Mouse (Mus musculus) regulatory T cell (primary cell): ENCODE measurements around the gene Rpl10a.
"Not testable (repeated sequence)": the region's sequence is repeated elsewhere in the genome, so short reads cannot be mapped to it uniquely, and the experiment has no call there.

ENCODE experiments used
- in situ Hi-C: fragments of 300-600 bp; cut with MboI, MseI; formaldehyde crosslinking; loops from one replicate; pipeline ENCODE4 v1.15.1; 2025; ENCODE audit warnings: high pct_unique_total_duplicates

Gene Rpl10a

DNA sequence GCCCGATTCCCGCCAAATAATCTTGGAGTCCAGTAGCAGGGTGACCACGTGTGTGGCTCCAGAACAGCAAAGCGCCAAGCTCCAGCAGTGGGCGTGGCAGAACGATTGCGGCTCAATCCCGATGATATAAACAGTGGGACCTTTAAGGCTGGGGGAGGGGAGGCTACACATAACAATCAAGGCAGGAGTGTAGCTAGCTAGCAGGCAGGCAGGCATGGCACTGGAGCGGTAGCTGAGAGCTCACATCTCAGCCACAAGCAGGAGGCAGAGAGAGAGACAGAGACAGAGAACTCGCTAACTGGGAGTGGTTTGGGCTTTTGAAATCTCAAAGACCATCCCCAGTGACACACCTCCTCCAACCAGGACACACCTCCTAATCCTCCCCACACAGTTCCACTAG is 23.1 kb upstream of the Rpl10a start:
- in situ Hi-C loops, result loop anchor here (5.0 kb wide), 1 partner anchor 78 kb away; no protein-coding TSS in a partner anchor

DNA sequence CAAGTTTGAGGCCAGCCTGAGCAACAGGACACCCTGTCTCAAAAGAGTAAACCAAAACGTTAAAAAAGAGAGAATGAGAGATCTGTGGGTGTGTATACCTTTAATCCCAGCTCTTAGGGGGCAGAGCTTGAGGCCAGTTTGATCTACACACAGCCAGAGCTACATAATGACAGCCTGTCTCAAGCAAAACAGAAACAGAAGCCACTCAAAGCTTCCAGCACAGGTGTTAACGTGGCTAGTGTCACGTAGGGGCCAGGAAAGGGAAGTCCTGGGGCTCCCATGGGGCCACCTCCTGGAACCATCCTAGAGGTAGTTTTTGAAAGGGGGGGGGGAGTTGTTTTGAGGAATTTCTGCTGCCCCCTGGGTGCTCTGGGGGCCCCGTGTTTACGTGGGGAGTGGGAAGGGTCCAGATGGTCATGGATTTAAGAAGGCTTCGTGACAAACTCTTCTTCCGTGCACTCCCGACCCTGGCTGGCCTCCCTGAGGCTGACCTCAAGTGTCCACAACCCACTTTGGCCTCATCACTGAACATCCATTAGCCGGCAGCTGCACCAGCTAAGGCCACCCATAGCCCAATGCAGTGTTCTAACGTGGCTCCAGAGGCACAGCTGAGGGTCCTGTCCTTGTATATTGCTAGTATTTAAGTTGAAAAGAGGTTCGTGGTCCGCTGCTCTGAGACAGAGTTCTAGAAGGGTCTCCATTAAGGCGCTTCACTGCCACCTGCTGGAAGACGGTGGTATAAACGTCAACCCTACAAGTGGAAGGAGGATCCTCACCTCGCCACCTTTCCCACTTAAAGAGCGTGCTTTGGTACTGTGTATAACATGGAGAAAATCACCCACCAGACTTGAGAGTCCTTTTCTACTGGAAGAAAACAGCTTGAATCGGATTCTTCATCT is 19.7 kb upstream of the Rpl10a start:
- in situ Hi-C loops, result loop anchor here (5.0 kb wide), 1 partner anchor 81 kb away; no protein-coding TSS in a partner anchor

DNA sequence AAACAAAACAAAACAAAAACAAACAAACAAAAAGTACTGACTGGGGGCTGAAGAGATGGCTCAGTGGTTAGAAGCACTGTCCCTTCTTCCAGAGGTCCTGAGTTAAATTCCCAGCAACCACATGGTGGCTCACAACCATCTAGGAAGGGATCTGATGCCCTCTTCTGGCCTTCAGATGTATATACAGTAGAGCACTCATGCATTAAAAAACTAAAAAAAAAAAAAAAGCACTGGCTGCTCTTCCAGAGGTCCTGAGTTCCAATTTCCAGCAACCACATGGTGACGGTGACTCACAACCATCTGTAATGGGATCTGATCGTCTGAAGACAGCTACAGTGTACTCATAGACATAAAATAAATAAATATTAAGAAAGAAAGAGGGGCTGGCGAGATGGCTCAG is 17.4 kb upstream of the Rpl10a start:
- in situ Hi-C loops, result loop anchor here (10.0 kb wide), 1 partner anchor 1744 kb away; no protein-coding TSS in a partner anchor

DNA sequence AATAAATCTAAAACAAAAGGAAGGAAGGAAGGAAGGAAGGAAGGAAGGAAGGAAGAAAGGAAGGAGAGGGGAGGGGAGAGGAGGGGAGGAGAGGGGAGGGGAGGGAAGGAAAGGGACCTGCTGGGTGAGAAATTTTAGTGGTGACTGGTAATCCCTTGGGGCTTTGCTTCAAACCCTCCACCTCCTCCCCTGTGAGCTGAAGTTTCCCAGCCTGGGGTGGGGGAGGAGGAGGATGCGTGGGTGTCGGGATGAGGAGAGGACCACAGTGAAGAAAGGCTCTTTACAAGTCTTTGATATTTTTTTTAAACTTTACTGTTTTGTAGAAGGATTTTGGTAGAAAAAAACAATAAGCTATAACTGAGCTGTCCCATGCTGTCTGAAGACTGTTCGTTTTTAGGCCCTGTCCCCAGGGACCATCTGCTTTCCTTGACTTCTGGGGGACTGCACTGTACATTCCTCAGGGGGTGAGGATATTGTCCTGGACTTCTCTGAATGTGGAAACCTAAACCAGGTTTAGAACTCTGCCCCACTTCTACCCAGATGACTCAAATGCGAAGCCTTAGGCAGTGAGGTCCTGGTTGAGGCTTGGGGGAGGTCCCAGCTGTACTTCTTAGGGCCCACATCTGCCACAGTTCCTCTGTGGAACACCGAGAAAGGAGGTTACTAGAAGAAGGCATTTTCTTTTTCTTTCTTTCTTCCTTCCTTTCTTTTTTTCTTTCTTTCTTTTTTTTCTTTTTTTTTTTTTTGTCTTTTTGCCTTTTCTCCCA is 16.7 kb upstream of the Rpl10a start:
- in situ Hi-C loops, result loop anchor here (10.0 kb wide), 1 partner anchor 1743 kb away; no protein-coding TSS in a partner anchor

DNA sequence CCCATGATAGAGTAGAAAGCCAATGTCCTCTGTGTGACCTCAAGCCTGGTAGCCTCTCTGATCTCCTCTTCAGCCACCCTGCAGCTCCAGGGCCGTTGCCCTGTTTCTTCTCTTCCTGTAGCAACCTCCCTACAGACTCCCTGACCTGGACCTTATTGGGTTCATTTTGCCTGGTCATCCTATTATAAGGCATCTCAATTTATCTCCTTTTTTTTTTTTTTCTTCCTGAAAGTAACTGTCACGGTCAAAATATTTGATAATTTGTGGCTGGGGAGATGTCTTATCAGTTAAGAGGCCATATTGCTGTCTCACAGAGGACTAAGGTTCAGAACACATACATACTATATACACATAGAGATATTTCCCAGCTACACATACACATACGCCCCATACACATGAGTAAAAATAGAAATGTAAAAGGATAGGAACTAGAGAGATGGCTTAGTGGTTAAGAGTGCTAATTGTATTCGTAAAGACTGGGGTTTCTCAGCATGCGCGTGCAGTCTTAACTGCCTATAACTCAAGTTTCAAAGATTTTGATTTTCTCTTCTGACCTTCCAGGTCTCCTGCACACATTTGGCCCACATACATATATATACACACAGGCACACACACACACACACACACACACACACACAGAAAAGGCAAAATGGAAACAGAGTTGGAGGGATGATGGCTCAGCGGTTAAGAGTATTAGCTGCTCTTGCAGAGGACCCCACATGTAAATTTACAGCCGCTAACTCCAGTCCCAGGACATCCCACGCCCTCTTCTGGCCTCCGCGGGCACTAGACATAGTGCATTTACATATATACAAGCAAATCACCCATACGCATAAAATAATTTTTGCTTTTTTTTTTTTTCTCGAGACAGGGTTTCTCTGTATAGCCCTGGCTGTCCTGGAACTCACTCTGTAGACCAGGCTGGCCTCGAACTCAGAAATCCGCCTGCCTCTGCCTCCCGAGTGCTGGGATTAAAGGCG is 15.7 kb upstream of the Rpl10a start:
- in situ Hi-C loops, result loop anchor here (10.0 kb wide), 1 partner anchor 1742 kb away; no protein-coding TSS in a partner anchor

DNA sequence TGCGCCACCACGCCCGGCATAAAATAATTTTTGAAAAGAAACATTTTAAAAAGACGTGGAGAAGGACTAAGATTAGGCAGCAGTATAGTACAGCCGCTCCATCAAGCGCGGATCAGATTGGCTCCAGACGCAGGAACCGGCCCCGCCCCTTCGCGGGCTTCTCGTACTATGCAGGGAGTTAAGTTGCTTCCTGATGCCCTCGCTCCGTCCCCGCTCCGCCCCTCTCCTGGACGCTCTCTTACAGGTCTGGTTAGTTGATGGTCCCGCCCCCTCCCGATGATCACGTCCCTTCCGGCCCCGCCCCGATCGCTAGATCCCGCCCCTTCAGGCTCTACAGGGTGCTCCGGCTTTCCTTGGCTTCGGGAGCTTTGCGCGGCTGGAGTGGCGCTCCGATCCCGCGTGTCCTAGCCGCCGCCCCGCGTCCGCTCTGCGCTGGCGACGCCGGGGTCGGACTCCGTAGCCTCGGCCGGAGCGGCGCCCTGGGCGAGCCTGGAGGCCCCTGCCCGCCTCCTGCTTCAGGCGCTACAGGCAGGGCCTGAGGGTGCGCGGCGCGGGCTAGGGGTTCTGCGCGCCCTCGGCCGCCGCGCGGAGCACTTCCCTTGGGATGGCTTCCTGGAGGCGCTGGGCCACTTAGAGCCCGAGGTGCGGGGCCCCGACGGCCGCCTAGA is 14.9 kb upstream of the Rpl10a start, which contains the start of gene Fance:
Gene Fance (plus strand): TSS at position 308 of the 668 bp plus-strand sequence.
- in situ Hi-C loops, result loop anchor here (10.0 kb wide), 1 partner anchor 1741 kb away; no protein-coding TSS in a partner anchor

DNA sequence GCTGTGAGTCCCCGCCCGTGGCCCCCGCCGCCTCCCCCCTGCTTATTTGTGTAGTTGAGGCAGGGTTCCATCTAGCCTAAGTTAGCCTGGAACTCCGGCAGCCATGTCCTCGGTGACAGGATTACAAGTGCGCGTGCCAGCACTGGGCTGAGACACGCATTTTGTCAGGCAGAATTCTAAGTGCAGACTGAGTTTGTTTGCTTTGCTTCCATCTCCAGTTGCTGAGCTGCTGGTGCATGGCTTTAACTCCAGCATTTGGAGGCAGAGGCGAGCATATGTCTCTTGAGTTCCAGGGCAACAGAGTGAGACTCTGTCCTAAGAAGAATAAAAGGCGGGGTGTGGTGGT is 14.4 kb upstream of the Rpl10a start:
- in situ Hi-C loops, result loop anchor here (10.0 kb wide), 1 partner anchor 1741 kb away; no protein-coding TSS in a partner anchor

DNA sequence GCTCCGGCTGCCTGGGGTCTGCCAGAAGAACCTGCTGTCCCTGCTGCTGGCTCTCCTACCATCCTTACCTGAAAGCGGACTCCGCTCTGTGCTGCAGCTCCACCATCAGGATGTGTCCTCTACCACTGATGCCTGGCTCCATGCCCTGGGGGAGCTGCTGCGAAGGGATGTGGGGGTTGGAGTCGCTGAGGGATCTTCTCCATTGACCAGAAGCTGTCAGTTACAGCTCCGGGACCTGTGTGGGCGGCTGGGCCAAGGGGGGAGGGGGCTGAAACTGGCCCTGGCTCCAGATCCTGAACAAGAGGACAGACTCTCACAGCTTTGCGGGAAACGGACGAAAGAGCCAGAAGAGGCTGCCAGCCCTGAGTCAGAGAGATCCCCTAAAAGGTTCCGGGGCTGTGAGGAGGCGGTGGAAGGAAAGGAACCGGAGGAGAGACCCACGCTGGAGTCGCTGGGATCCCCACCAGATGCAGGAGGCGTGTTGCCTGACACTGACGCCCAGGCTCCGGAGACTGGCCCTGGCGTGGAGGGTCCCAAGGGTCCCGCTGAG is 12.6 kb upstream of the Rpl10a start:
- in situ Hi-C loops, result loop anchor here (10.0 kb wide), 1 partner anchor 1739 kb away; no protein-coding TSS in a partner anchor

DNA sequence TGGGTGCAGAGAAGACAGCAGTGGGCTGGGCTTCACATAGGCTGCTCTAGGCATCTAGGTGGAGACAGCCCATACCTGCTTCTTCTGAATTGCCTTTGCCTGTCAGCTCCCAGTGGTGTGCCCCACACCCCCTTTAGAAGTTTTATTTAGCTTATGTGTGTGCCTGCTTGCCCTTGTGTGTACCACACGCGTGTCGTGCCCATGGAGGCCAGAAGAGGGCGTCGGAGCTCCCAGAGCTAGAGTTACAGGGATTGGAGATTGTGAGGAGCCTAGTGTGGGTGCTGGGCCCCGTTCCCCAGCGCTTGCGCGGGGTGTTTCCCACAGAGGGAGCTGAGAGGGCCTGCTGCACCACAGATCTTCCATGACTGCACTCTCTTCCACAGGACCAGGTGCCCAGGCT is 11.8 kb upstream of the Rpl10a start:
- in situ Hi-C loops, result loop anchor here (10.0 kb wide), 1 partner anchor 1738 kb away; no protein-coding TSS in a partner anchor

DNA sequence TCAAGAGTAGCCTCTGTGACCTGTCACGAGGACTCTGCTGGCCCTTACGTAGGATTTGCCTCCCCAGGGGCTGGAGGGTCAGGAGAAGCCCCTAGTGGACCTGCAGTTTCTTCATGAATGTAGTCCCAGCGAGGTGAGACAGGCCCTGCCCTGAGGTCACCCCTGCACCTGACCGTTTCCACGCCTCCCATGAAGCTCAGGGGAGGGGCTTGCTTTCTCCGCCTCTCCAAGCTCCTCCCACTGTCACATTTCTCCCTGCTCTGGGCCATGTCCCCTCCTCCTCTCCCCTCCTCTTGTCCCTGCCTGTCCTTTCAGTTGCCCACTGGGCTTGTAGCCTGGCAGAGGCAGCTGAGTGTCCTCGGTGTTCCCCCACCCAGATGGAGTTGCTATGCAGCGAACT is 11.2 kb upstream of the Rpl10a start:
- in situ Hi-C loops, result loop anchor here (10.0 kb wide), 1 partner anchor 1738 kb away; no protein-coding TSS in a partner anchor

DNA sequence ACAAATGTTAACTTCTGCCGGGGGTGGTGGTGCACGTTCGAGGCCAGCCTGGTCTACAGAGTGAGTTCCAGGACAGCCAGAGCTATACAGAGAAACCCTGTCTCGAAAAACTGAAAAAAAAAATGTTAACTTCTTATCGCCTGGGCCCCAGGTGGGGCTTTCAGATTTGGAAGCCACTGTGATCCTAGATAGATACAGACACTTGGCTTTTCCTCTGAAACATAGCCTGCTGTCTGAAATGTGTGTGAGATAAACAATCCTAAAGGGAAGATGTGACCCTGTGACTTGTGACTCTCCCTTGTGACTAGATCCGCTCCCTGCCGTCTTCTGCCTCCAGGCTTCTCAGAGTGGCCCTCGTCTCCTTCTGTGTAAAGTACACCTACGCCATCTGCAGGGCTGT is 10.5 kb upstream of the Rpl10a start:
- in situ Hi-C loops, result loop anchor here (10.0 kb wide), 1 partner anchor 1737 kb away; no protein-coding TSS in a partner anchor

DNA sequence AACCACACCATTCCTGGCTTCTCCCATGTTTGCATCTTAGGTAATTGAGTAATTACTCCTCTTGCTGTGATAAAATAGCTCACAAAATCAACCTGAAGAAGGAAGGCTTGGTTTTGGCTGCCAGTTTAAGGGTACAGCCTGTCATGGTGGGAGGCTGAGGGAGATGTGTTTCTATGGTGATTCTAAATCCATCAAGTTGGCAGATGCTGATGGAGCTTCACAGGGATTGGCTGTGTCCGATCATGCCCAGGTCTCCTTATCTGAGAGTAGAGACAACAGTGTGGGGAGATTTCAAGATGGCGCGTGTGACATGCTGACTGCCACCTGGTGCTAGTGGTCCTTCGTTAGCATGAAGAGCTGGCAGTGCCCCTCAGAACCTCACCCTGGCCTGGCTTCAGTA is 6.6 kb upstream of the Rpl10a start:
- in situ Hi-C loops, result no loop called here

DNA sequence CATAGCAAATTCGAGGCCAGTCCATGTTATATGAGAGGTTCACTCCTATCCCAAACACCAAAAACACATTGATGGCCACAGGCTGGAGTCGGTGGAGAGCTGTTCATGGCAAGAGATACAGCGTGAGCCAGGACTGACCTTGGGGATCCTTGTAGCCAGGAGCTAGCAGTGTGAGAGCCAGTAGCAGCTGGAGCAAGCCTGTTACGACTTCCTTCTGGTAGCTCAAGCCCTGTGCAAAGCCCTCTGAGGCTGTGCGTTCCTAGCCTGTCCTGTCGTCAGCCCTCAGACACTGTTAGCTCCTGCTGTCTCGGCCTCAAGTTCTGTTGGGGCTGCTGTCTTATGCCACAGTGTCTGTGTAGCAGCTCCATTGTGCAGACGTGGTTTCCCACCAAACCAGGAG is 4.5 kb upstream of the Rpl10a start:
- in situ Hi-C loops, result no loop called here

DNA sequence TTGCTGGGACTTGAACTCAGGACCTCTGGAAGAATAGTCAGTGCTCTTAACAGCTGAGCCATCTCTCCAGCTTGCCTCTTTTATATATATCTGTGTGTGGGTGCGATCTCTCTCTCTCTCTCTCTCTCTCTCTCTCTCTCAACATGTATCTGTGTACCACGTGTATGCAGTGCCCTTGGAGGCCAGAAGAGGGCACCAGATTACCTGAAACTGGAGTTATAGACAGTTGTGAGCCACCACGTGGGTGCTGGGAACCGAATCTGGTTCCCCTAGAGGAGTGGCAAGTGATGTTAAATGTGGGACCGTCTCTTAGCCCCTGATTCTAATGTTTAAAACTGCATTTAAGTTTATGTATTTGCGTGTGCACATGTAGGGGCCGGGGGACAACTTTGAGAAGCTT is 3.9 kb upstream of the Rpl10a start:
- in situ Hi-C loops, result not testable (repeated sequence)

DNA sequence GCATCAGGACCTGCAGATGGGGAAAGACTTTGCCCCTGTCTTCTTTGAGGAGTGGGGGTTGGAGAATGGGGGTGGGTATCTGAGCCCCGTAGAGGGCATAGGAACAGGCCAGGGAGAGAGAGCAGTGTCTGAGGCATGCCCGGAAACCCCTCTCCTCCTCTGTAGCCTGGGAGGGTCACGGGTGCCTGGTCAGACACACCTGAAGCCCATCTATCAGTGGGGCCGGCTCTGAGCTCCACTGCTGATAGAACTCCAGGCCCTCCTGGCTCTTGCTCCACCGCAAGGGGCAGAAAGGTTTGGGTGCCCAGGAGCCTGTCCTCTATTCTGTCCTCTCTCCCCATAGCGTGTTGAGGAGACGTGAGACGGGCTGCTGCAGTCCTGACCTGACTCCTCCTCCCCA is 2.5 kb upstream of the Rpl10a start:
- in situ Hi-C loops, result no loop called here

DNA sequence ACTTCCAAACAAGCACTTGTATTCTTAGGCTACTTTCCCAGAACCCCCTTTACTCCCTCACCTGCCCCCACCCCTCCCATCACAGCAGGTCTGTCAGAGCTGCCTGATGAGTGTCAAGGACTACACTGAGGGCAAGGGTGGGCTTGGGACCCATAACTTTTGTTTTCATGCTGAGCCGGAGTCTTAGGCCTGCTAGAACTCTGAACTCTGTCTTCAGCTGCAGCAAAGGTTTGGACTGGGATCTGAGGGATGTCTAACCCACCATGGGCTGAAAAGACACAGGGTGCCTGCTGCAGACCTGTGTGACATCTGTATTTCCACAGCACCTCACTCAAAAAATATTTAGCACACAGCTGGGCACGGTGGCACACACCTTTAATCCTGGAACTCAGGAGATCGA is 1.3 kb upstream of the Rpl10a start:
- in situ Hi-C loops, result no loop called here

DNA sequence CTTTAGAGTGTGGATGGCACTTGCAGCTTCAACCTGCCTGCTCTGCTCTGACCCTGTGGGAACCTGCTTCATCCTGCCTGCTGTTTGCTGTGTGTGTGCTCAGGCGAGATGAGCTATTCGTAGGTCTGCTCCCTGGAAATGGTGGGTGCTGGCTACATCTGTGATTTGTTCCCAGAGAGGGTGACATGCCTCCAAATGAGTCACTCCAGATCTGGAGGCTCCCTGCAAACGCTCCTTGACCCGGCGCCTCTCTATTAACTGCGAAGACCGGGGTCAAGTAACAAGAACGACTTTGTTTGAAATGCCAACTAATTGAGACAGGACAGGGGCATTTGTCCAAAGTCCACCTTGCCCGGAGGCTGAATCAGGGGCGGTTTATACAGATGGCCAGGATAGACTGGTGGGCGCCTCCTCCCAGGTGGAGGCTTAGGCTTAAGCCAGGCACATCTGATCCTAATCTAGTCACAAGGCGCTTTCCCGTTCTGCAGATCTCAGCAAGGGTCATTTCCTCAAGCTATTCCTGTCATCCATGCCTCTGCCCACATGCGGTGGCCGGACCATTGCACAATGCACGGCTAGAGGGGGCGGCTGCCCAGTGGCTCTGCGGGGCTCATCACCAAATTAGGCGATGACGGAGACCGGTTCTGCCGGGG is 472 bp upstream of the Rpl10a start:
- in situ Hi-C loops, result no loop called here

DNA sequence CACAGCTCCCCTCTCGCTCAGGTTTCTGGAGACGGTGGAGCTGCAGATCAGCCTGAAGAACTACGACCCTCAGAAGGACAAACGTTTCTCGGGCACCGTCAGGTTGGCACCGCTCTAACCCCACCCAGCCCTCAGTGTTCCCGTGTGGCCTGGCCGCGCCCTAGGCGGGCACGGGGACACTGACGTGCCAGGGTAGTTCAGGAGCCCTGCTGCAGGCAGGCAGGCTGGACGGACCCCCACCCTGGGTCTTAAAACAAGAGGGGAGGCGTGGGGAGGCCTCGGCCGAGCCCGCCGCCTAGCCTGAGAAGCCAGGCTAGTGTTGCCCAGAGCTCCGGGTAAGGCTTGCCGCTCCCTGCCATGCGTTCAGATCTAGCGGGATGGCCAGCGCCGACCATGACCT is 675 bp downstream of the Rpl10a start:
- in situ Hi-C loops, result no loop called here

DNA sequence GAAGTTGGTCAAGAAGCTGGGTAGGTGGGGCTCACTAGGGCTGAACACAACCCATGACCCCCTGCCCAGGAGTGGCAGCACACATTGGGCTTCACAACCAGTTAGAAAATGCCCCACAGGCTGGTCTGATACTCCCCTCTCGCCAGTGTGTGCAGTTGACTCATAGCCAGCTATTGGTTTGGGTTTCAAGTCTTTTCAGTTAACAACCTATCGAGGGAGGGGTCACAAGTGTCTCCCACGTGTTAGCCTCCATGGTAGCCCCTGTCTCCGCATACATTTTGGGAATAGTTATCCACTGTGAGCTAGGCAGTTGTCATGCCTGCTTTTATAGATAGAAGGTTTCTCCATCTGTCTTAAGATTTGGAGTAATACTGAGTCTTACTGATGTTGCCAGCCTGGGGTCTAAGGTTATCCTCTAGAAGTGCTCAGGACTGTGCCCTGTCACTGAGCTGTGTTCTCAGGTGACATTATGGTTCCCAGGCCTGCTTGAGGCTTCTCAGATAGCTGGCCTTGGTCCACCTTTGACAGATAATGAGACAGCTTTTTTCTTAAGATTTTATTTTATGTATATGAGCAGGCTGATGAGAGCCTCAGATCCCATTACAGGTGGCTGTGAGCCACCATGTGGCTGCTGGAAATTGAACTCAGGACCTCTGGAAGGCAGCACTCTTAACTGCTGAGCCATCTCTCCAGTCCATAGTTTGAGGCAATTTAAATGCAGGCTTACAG is 1.4 kb downstream of the Rpl10a start:
- in situ Hi-C loops, result no loop called here
